8 mouse cellular contexts compared by ENCODE assay signal in genomic region chr4:32615034-32615881, GRCm38 (mm10). TPM values are rescaled to one million over a fixed set of nuclear protein-coding genes. Genes with fewer than 3 reads are reported as not detected.
DNase-seq lines count a peak whose midpoint lies in the region; ATAC-seq and TF ChIP-seq lines count a peak whose summit lies in the region.

Casp8ap2 (plus strand) TSS chr4:32615451.

- no peak for TF ChIP-seq CTCF in bone marrow macrophage, adult 2 months (IDR thresholded peaks at IDR 0.05; ENCODE audit: low read depth, low read length)
- no peak for TF ChIP-seq CTCF in embryonic fibroblast, embryonic 13.5 days (IDR thresholded peaks at IDR 0.05; ENCODE audit: borderline replicate concordance, insufficient read depth, low read length)

- peaks cover 13% of the 10 kb centered on the region for H3K4me1 ChIP-seq in bone marrow macrophage, adult 2 months (ENCODE audit: control insufficient read depth, insufficient read depth, low read length)
- 0 out of 2 replicates have a peak, but pooled peaks cover 5% of the 10 kb centered on the region for H3K4me1 ChIP-seq in embryonic fibroblast, embryonic 13.5 days (ENCODE audit: control insufficient read depth, insufficient read depth, low read length)
- H3K4me1 ChIP-seq in kidney, embryonic 14.5 days (ENCODE audit: control insufficient read depth, insufficient read depth, low read length): peaks cover 7% of the 10 kb centered on the region; the same call in 1 of the 2 replicates
- H3K4me1 ChIP-seq in limb, embryonic 15.5 days: peaks cover 10% of the 10 kb centered on the region; the same call in 1 of the 2 replicates

- peak within 1 kb of the TSS; percentile 89 for H3K4me3 ChIP-seq in bone marrow macrophage, adult 2 months (ENCODE audit: insufficient read depth, low read length)
- H3K4me3 ChIP-seq in embryonic fibroblast, embryonic 13.5 days (ENCODE audit: insufficient read depth, low read length): peak within 1 kb of the TSS; percentile 99
- peak within 1 kb of the TSS; percentile 90 for H3K4me3 ChIP-seq in kidney, embryonic 14.5 days (ENCODE audit: low read length)
- H3K4me3 ChIP-seq in limb, embryonic 15.5 days: peak within 1 kb of the TSS; percentile 91

- H3K9me3 ChIP-seq in kidney, embryonic 14.5 days (ENCODE audit: control insufficient read depth, low read length): no peaks in the 10 kb centered on the region
- no peaks in the 10 kb centered on the region for H3K9me3 ChIP-seq in limb, embryonic 15.5 days

- H3K9ac ChIP-seq in kidney, embryonic 14.5 days (ENCODE audit: low read depth, low read length): peak within 1 kb of the TSS; percentile 87
- peak within 1 kb of the TSS; percentile 70 for H3K9ac ChIP-seq in limb, embryonic 15.5 days

- TF ChIP-seq POLR2A in bone marrow macrophage, adult 2 months (IDR thresholded peaks at IDR 0.05; ENCODE audit: borderline replicate concordance, low read depth, low read length): no peak
- TF ChIP-seq POLR2A in embryonic fibroblast, embryonic 13.5 days (IDR thresholded peaks at IDR 0.05; ENCODE audit: low read depth, low read length): peak; percentile 79

- H3K27me3 ChIP-seq in kidney, embryonic 14.5 days (ENCODE audit: control insufficient read depth, insufficient read depth, low read length): no peaks in the 10 kb centered on the region
- H3K27me3 ChIP-seq in limb, embryonic 15.5 days: no peaks in the 10 kb centered on the region

- peak; percentile 100 for ATAC-seq in kidney, embryonic 14.5 days (ENCODE audit: low FRiP score, low TSS enrichment)
- ATAC-seq in limb, embryonic 15.5 days (ENCODE audit: insufficient number of reproducible peaks, low FRiP score, low TSS enrichment, low read depth): peak; percentile 99

- peak within 1 kb of the TSS; percentile 62 for H3K27ac ChIP-seq in bone marrow macrophage, adult 2 months (ENCODE audit: insufficient read depth, low read depth, low read length)
- H3K27ac ChIP-seq in embryonic fibroblast, embryonic 13.5 days (ENCODE audit: insufficient read depth, low read length): peak within 1 kb of the TSS; percentile 43; the same call in 1 of the 2 replicates
- H3K27ac ChIP-seq in kidney, embryonic 14.5 days (ENCODE audit: low read depth, low read length): peak within 1 kb of the TSS; percentile 79
- peak within 1 kb of the TSS; percentile 90 for H3K27ac ChIP-seq in limb, embryonic 15.5 days

- 0 out of 2 replicates have a peak, but pooled peaks cover 2% of the 10 kb centered on the region for H3K36me3 ChIP-seq in kidney, embryonic 14.5 days (ENCODE audit: control insufficient read depth, insufficient read depth, low read length)
- peaks cover 3% of the 10 kb centered on the region; the same call in 1 of the 2 replicates for H3K36me3 ChIP-seq in limb, embryonic 15.5 days

- DNase-seq in A20 (ENCODE audit: low read depth, low spot score): peak; percentile 100
- peak; percentile 100 for DNase-seq in heart, adult 9 months (ENCODE audit: low spot score in 2 of 2)
- DNase-seq in monocyte, adult 2 months (ENCODE audit: low read depth in 1 of 2, low spot score in 2 of 2): peak; percentile 99 to 100
- DNase-seq in spleen, postnatal 36 days (ENCODE audit: low spot score in 2 of 2): peak; percentile 99

- peak within 1 kb of the TSS; percentile 62 for H3K4me2 ChIP-seq in kidney, embryonic 14.5 days (replicated peaks; ENCODE audit: low read depth, low read length)
- H3K4me2 ChIP-seq in limb, embryonic 15.5 days: peak within 1 kb of the TSS; percentile 60

- under 1% methylated on average over 65 of the region's 67 CpGs for WGBS in kidney, embryonic 14.5 days
- WGBS in limb, embryonic 15.5 days: under 1% methylated on average over 65 of the region's 67 CpGs

RNA-seq across cellular contexts. Expression of gene Casp8ap2, which starts in this region (rescaled TPM):
- polyA plus RNA-seq in bone marrow macrophage, adult 2 months (2012; ENCODE audit: insufficient read depth, insufficient read length, missing spikeins): 10.5 and 11.3 TPM in 2 replicates
- 23.9 and 26.6 TPM in 2 replicates for polyA plus RNA-seq in embryonic fibroblast, embryonic 13.5 days (2011; ENCODE audit: insufficient read length, low read depth, missing spikeins)
- polyA plus RNA-seq in kidney, embryonic 14.5 days (2014; fragmentation: Nextera tagmentation; extraction: Ambion mirVana): 41.7 and 60.9 TPM in 2 replicates
- 55.4 and 59.6 TPM in 2 replicates for polyA plus RNA-seq in limb, embryonic 15.5 days (2015; fragmentation: Nextera tagmentation; extraction: Ambion mirVana)

Comparison
In these comparisons a context has a peak if more than half of its experiments do, and no peak if none do; other contexts are left out.
1. Peak in every context shown above with its lines: DNase-seq, ATAC-seq, H3K4me3 ChIP-seq and H3K27ac ChIP-seq.